Mouse (Mus musculus) G1E-ER4 (cell line): Measurements from ENCODE around the gene Tmem253. TPM values are rescaled to one million over a fixed set of nuclear protein-coding genes. Genes with fewer than 3 reads are reported as not detected.

Experiments used
- GATA1 ChIP-seq: IDR thresholded peaks from one replicate; pipeline ENCODE4 v1.8.0; 2012; ENCODE audit warnings: low read length, inconsistent platforms
- polyA plus RNA-seq: library from polyadenylated mRNA; stranded (reverse); fragments of >175 nt; gene quantifications from 2 replicates; pipeline ENCODE4 v1.2.3, GENCODE M21; 2012

Gene Tmem253
- polyA plus RNA-seq, 1 experiment: not detected

DNA sequence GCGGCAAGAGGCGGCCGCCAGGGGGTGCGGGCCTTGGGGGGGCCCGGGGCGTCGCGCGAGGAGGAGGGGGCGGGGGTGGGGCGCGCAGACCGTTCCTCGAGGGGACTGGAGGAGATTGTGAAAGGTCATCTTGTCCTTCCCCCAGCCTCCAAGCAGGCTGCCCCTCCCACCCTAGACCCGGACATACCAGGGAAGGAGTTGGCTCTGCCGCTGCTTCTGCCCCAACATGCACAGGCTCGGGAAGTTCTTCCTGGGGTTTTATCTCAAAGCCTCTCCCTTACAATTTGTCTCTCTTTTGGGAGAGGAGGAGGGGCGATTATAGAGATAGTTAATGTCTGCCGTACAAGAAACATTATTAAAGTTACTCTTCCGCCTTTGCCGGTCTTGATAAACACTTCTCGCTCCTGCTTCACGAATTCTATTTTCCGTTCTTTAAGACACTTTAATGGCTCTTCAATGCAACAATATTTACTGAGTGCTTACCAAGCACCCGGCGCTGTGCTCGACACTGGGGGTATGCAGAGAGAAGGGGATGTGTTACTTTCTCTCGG, 622 bp upstream of the Tmem253 start:
- TF ChIP-seq GATA1: no peak

DNA sequence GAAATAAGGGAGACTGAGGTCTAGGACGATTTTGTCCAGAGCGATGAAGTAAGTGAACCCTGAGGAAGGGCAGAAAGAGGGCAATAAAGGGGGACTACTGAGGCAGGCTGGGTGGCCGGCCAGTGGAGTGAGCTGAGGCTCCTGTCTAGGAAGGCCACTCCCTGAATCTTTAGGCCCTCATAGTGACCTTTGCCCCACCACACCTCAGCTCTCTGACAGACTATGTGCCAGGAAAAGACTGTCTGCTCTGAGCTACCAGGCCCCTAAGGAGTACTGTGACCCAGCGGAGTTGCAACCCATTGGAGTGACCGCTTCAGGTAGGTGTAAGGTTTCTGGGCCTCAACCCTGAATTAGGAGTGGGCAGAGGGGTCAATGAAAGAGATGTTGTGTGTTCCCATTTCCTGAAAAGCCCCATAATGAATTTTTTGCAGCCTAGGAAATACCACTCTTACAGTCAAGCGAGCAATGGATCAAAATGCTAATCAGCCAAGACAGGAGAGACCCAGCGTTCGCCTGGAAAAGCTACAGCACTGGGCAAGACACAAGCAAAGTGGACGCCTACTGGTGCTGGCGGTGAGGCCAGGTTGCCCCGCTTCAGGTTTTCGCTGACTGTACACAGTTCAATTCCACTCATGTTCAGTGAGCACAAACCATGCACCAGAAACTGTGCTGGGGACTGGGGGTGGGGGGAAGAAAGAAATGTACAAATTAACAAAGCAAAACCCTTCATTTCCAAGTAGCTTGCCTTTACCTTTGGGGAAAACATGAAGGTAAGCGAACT, 1.4 kb downstream of the Tmem253 start:
- no peak for TF ChIP-seq GATA1

DNA sequence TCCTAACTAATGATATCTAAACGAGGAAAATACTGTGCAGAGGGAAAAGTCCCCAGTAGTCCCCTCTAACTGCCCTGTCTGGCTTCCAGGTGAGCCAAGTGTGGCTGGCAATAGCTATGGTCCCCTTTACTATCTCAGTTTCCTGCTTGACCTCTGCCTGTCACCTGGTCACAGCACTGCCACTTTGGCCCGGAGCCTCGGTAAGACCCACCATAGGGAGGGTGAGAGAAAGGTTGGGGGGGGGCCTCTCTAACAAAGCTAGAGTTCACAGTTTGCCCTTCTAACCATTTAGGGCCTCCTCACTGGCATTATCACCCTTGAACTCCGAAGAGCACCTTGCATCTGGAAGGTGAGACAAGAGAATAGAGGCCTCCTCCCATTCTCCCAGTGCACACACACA, 2.2 kb downstream of the Tmem253 start:
- no peak for TF ChIP-seq GATA1

GRCm38 (mm10) chr14:52018248-52019050, 3.0 kb downstream of the Tmem253 start:
- TF ChIP-seq GATA1: no peak

GRCm38 (mm10) chr14:52019051-52019589, 3.7 kb downstream of the Tmem253 start:
- no peak for TF ChIP-seq GATA1

DNA sequence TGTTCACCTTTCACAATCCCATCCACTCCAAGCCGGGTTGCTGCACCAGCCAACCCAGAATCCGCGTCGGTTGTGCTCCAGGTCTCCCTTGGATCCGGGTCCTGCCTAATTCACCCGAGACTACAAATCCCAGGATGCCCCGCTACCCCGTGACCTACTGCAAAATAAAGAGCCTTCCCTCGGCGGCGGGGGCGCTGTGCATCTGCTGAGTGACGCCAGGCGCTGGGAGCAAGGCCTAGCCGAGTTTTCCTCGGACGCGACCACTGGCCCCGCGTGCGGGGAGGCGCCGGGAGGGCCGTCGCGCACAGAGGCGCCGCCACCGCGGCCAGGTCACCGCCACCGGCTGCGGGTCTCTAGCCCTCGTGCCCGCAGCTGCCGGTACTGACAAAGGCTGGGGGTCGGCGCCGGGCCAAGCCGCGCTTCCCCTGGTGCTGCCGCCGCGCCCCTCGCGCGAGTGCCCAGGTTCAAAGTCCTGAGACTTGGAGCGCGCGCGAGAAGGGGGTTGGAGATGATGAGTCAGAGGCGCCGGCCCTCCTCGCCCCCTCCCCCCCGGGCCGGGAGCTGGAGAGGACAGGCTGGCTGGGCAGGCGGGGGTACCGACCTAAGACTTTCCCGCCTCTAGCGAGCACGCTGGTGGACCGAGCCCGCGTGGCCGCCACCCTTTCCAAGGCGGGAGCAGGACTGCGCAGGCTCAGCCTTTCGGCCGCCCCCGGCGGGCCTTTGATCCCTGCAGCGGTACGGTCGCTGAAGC, 4.3 kb downstream of the Tmem253 start:
- TF ChIP-seq GATA1: no peak

DNA sequence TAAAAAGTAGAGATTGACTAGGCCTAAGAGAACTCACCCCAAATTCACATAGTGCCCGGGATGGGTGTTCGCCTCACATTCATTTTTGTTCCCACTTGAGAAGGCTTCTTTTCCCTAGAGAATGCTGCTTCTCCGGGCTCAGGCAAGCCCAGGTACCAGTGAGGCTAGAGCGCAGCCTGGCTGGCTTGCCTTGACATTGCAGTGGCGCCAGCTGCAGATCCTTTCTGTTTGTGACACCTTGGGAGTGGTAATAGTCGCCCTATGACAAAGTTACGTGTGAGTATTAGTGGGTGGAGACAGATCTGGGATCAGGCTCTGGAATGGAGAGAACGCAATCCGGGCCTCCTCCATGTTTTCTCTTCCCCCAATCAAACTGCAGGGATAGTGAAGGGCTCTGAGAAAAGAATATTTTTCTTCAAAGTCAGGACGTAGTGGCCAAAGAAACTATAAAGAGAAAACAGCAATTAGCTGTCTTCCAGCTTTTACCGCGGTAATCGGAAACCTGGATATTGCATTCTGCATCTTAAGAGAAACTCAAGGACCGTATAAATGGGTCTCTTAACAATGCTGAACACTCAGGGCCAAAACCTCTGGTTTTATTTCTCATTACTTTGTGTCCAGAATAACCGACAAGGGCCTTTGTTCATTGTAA, 5.2 kb downstream of the Tmem253 start, which contains the start of gene Zfp219:
Gene Zfp219, minus strand, starts transcription at position 248 of the 652 bp plus-strand sequence.
- TF ChIP-seq GATA1: no peak

- TF ChIP-seq GATA1: no peak
These were observed 5.7 kb downstream of the Tmem253 start for GRCm38 (mm10) chr14:52021138-52021529.

DNA sequence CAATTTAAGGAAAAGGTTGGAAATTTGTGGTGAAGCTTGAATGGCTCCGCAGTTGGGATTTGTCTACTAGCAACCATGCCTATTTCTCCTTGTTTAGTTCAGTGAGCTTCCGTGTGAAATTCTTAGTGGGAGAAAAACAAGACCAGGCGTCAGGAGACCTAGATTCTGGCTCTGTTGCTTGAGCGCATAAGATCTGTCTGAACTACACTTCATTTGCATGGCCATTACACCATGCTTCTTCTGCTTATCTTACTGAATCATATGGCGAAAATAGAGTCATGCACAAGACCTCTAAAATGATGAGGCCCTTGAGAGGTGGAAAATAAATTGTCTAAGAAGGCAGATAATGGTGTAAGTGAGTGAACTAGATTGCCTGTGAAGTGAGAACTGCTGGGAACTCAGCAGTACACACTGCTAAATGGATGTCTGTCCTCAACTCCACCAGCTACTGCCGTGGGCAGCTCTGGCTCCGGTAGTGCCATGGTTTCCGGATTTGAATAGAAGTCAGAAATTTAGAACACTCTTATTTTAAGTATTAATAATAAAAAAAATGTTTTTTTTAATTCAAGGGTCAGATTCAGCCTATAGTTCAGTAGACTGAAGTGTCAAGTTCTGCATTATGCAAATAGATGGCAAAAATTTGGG, 6.2 kb downstream of the Tmem253 start:
- TF ChIP-seq GATA1: peak; percentile 30

GRCm38 (mm10) chr14:52022244-52022708, 6.8 kb downstream of the Tmem253 start:
- no peak for TF ChIP-seq GATA1

- TF ChIP-seq GATA1: no peak
These were observed 7.4 kb downstream of the Tmem253 start for GRCm38 (mm10) chr14:52022709-52023459.

DNA sequence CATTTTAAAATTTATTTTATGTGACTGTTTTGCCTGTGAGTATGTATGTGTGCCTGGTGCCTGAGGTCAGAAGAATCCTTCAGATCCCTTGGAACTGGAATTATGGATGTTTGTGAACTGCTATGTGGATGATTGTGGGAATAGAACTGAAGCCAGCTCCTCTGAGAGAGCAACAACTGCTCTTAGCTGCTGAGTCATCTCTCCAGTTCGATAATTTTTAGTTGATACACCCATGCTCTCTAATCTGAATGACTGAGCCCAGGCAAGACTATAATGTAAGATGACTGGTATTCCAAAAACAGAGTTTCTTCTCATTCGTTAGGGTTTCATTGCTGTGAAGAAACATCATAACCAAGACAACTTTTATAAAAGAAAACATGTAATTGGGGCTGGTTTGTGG, 8.7 kb downstream of the Tmem253 start:
- TF ChIP-seq GATA1: no peak

GRCm38 (mm10) chr14:52026342-52026741, 10.9 kb downstream of the Tmem253 start:
- TF ChIP-seq GATA1: no peak
